ENCODE assay signal across 15 mouse cellular contexts in the genomic region with DNA sequence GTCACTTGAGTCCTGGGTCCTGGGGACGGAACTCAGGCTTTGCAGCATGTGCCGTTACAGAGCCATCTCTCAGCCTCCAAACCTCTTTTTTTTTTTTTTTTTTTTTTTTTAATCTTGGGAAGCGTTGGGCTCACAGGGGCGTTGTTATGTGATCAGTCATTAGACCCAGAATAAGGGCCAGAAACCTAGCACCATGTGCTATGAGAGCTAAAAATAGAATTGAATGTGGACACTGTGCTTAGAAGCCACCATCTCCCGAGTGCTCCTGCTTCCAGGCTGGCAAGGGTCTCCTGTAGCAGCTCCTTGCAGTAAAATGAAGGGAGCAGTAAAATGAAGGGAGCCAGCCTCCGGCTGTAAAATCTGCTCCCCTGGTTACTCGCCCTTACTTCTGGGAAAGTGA. TPM values are rescaled to one million over a fixed set of nuclear protein-coding genes. Genes with fewer than 3 reads are reported as not detected.
A peak's percentile ranks its signal among the peaks of the same experiment; 100 is the strongest.
DNase-seq lines count a peak whose midpoint lies in the region; ATAC-seq and TF ChIP-seq lines count a peak whose summit lies in the region.
"Had no signal": no experiment of that assay in that cellular context is flagged by ENCODE, and none has a peak within 500 bp of the region (broad histone marks: within the 10 kb centered on the region; RNA-seq: fewer than 3 reads in every experiment).

No protein-coding gene starts in this region.

- TF ChIP-seq POLR2A in myocyte (IDR thresholded peaks at IDR 0.05; ENCODE audit: insufficient read length, low read depth) = no peak

- ATAC-seq in intestine, embryonic 16.5 days = no peak
- no peak for ATAC-seq in intestine, embryonic 15.5 days
- peak; percentile 67; the same call in 1 of the 2 replicates for ATAC-seq in heart, embryonic 16.5 days (replicated peaks; ENCODE audit: extremely low read depth, insufficient read depth, low FRiP score)

- H3K4me3 ChIP-seq in intestine, embryonic 16.5 days (ENCODE audit: low read length) = no peak overlapping the region
- no peak overlapping the region for H3K4me3 ChIP-seq in intestine, embryonic 15.5 days (replicated peaks)
- no peak overlapping the region for H3K4me3 ChIP-seq in heart, embryonic 16.5 days (ENCODE audit: low read length)
- no peak overlapping the region for H3K4me3 ChIP-seq in myocyte
- H3K4me3 ChIP-seq: hindbrain, embryonic 15.5 days had no signal

- DNase-seq in cerebellum, postnatal 14 days = peak; percentile 16 to 30
- DNase-seq in cerebellum, adult 11-12 months = no peak
- DNase-seq in liver = no peak
- no peak for DNase-seq in adrenal gland, adult 18-20 months (ENCODE audit: low spot score in 2 of 2)
- DNase-seq: adrenal gland, postnatal 36 days; lung, postnatal 10 days; thymus, adult 18-20 months had no signal

- no peak overlapping the region for H3ac ChIP-seq in myocyte (ENCODE audit: control insufficient read depth, insufficient read length)

- H3K4me2 ChIP-seq in intestine, embryonic 16.5 days (ENCODE audit: low read depth, low read length) = no peak overlapping the region
- no peak overlapping the region for H3K4me2 ChIP-seq in intestine, embryonic 15.5 days (replicated peaks)
- H3K4me2 ChIP-seq in heart, embryonic 16.5 days (ENCODE audit: low read depth, low read length) = peak overlapping the region; percentile 42
- H3K4me2 ChIP-seq in myocyte (ENCODE audit: low read depth) = peak overlapping the region; percentile 51
- H3K4me2 ChIP-seq: hindbrain, embryonic 15.5 days; liver, embryonic 11.5 days; midbrain, embryonic 11.5 days had no signal

- H3K36me3 ChIP-seq in intestine, embryonic 16.5 days (ENCODE audit: control insufficient read depth, insufficient read depth, low read length) = no peaks in the 10 kb centered on the region
- no peaks in the 10 kb centered on the region for H3K36me3 ChIP-seq in intestine, embryonic 15.5 days
- no peaks in the 10 kb centered on the region for H3K36me3 ChIP-seq in heart, embryonic 16.5 days (ENCODE audit: control insufficient read depth, insufficient read depth)
- no peaks in the 10 kb centered on the region for H3K36me3 ChIP-seq in myocyte (ENCODE audit: control insufficient read depth, insufficient read depth)
- H3K36me3 ChIP-seq: hindbrain, embryonic 15.5 days had no signal

- WGBS in intestine, embryonic 16.5 days = 36% methylated on average over 7 of the region's 7 CpGs
- 41% methylated on average over 7 of the region's 7 CpGs for WGBS in intestine, embryonic 15.5 days
- WGBS in heart, embryonic 16.5 days = 29% methylated on average over 7 of the region's 7 CpGs

- no peak overlapping the region for H3K27ac ChIP-seq in intestine, embryonic 16.5 days (ENCODE audit: low read length)
- H3K27ac ChIP-seq in intestine, embryonic 15.5 days = no peak overlapping the region
- H3K27ac ChIP-seq in heart, embryonic 16.5 days (ENCODE audit: low read length) = peak overlapping the region; percentile 47; the same call in 1 of the 2 replicates
- H3K27ac ChIP-seq: hindbrain, embryonic 15.5 days; kidney, postnatal 0 days had no signal

- H3K27me3 ChIP-seq in intestine, embryonic 16.5 days (replicated peaks; ENCODE audit: control insufficient read depth, insufficient read depth, low read length) = no peaks in the 10 kb centered on the region
- no peaks in the 10 kb centered on the region for H3K27me3 ChIP-seq in intestine, embryonic 15.5 days (replicated peaks)
- H3K27me3 ChIP-seq in heart, embryonic 16.5 days (ENCODE audit: control insufficient read depth, insufficient read depth, low read length) = no peaks in the 10 kb centered on the region
- H3K27me3 ChIP-seq in myocyte (ENCODE audit: control insufficient read depth, insufficient read depth, insufficient read length) = no peaks in the 10 kb centered on the region
- H3K27me3 ChIP-seq: hindbrain, embryonic 15.5 days had no signal

- 0 out of 2 replicates have a peak overlapping the region, but pooled peaks have one; percentile 34 for H3K9ac ChIP-seq in intestine, embryonic 16.5 days (ENCODE audit: low read depth, low read length)
- no peak overlapping the region for H3K9ac ChIP-seq in intestine, embryonic 15.5 days
- H3K9ac ChIP-seq in heart, embryonic 16.5 days (ENCODE audit: low read length) = peak overlapping the region; percentile 52; the same call in 1 of the 2 replicates
- H3K9ac ChIP-seq: hindbrain, embryonic 15.5 days had no signal

- H3K9me3 ChIP-seq in intestine, embryonic 16.5 days (ENCODE audit: control insufficient read depth, low read length) = no peaks in the 10 kb centered on the region
- no peaks in the 10 kb centered on the region for H3K9me3 ChIP-seq in intestine, embryonic 15.5 days
- H3K9me3 ChIP-seq in heart, embryonic 16.5 days (replicated peaks; ENCODE audit: control insufficient read depth, low read length) = no peaks in the 10 kb centered on the region
- H3K9me3 ChIP-seq: hindbrain, embryonic 15.5 days had no signal

- no peaks in the 10 kb centered on the region for H3K4me1 ChIP-seq in intestine, embryonic 16.5 days (ENCODE audit: control insufficient read depth, insufficient read depth, low read length)
- H3K4me1 ChIP-seq in intestine, embryonic 15.5 days (replicated peaks) = no peaks in the 10 kb centered on the region
- 0 out of 2 replicates have a peak, but pooled peaks cover 2% of the 10 kb centered on the region for H3K4me1 ChIP-seq in heart, embryonic 16.5 days (ENCODE audit: control insufficient read depth, insufficient read depth, low read length)

- H3K79me2 ChIP-seq in myocyte (ENCODE audit: control insufficient read depth, insufficient read depth) = no peaks in the 10 kb centered on the region

TF ChIP-seq in myocyte, 11 proteins besides CTCF, POLR2A, EP300 and RAD21:
- TF ChIP-seq SRF (IDR thresholded peaks at IDR 0.05; ENCODE audit: control insufficient read depth, insufficient read length, low read depth) = no peak
- TF ChIP-seq MYOD1 (IDR thresholded peaks at IDR 0.05; ENCODE audit: control insufficient read depth in 1 of 3, insufficient read length in 2 of 3, low read depth in 2 of 3) = no peak
- TF ChIP-seq POLR2AphosphoS2 (IDR thresholded peaks at IDR 0.05; ENCODE audit: insufficient read length, low read depth) = no peak
- TF ChIP-seq MYOG (IDR thresholded peaks at IDR 0.05; ENCODE audit: control insufficient read depth in 1 of 3, insufficient read depth in 1 of 3, insufficient read length in 2 of 3, low read depth in 2 of 3) = no peak
- TF ChIP-seq USF1 (IDR thresholded peaks at IDR 0.05; ENCODE audit: low read depth) = no peak
- no peak for TF ChIP-seq REST (IDR thresholded peaks at IDR 0.05; ENCODE audit: insufficient read depth, insufficient read length)
- TF ChIP-seq TCF3 (IDR thresholded peaks at IDR 0.05; ENCODE audit: insufficient read length, low read depth) = no peak
- no peak for TF ChIP-seq E2F4 (IDR thresholded peaks at IDR 0.05; ENCODE audit: insufficient read depth)
- no peak for TF ChIP-seq CEBPB (IDR thresholded peaks at IDR 0.05; ENCODE audit: insufficient read depth, poor library complexity, severe bottlenecking)

RNA-seq across cellular contexts. Expression of a gene that starts 47.3 kb away (rescaled TPM):
- 8.7 and 10.0 TPM in 2 replicates for polyA plus RNA-seq in intestine, embryonic 16.5 days (2015; fragmentation: Nextera tagmentation; extraction: Ambion mirVana)
- polyA plus RNA-seq in intestine, embryonic 15.5 days (2015; fragmentation: Nextera tagmentation; extraction: Ambion mirVana) = 10.9 and 11.1 TPM in 2 replicates
- polyA plus RNA-seq in heart, embryonic 16.5 days (2015; fragmentation: Nextera tagmentation; extraction: Ambion mirVana) = 20.3 and 20.6 TPM in 2 replicates
- polyA plus RNA-seq in myocyte (2012; fragmentation: generic; extraction: Trizol) = 37.9 TPM
- total RNA-seq in adrenal gland, adult 18-20 months (2021) = 100 to 1,000 TPM; 196 to 204 TPM

Comparison
In these comparisons a context has a peak if more than half of its experiments do, and no peak if none do; other contexts are left out.
1. DNase-seq: peak in cerebellum, postnatal 14 days (2 of 2); none in cerebellum, adult 11-12 months (single experiment), liver (single experiment) and adrenal gland, adult 18-20 months (0 of 2).
2. H3K4me2 ChIP-seq: peak in heart, embryonic 16.5 days (single experiment) and myocyte (single experiment); none in intestine, embryonic 16.5 days (single experiment) and intestine, embryonic 15.5 days (single experiment).